ENCODE assay signal across 24 mouse cellular contexts in the genomic region with DNA sequence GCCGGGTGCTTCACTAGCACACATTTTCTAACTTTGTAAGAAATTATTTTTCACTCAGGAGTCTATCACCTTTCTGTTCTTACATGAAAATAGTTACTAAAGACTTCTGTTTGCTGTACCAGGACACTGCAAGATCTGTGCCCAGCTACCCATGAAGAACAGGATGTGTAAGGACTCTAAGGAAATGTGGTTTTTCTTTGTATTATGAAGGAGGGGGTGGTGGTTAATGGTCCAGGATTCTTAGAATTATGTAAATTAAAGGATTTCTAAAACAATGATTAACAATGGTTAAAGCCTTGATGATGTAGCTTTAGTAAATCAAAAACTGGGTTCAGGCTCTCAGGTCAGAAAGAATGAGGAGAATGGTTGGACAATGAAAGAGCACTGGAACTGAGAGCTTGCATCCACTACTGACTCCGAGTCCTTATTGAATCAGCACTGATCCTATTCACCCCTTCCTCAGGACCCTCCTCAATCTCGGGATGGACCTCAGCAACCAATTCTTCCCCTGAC. TPM values are rescaled to one million over a fixed set of nuclear protein-coding genes. Genes with fewer than 3 reads are reported as not detected.
"Had no signal": no experiment of that assay in that cellular context is flagged by ENCODE, and none has a peak within 500 bp of the region (broad histone marks: within the 10 kb centered on the region; RNA-seq: fewer than 3 reads in every experiment).

No protein-coding gene starts in this region.

- H3K36me3 ChIP-seq: lung, embryonic 15.5 days; midbrain, embryonic 13.5 days; midbrain, embryonic 15.5 days; neural tube, embryonic 12.5 days; stomach, embryonic 15.5 days had no signal

- DNase-seq: lung, adult 2 months; lung, postnatal 14 days; lung, postnatal 36 days; right cerebral cortex, postnatal 14 days; thymus, adult 2 months; thymus, postnatal 25 days; thymus, postnatal 4 days had no signal

- ATAC-seq: lung, postnatal 0 days; midbrain, embryonic 13.5 days; midbrain, embryonic 15.5 days had no signal

- H3K27me3 ChIP-seq: lung, embryonic 15.5 days; megakaryocyte, embryonic 14.5 days; midbrain, embryonic 13.5 days; midbrain, embryonic 15.5 days; neural tube, embryonic 12.5 days; stomach, embryonic 15.5 days had no signal

- H3K9me3 ChIP-seq: lung, embryonic 15.5 days; megakaryocyte, embryonic 14.5 days; midbrain, embryonic 13.5 days; midbrain, embryonic 15.5 days; neural tube, embryonic 12.5 days; stomach, embryonic 15.5 days had no signal

- H3K4me1 ChIP-seq: lung, embryonic 15.5 days; midbrain, embryonic 13.5 days; midbrain, embryonic 15.5 days; neural tube, embryonic 12.5 days; stomach, embryonic 15.5 days had no signal

- H3K4me3 ChIP-seq: lung, embryonic 15.5 days; megakaryocyte, embryonic 14.5 days; midbrain, embryonic 13.5 days; midbrain, embryonic 15.5 days; neural tube, embryonic 12.5 days; stomach, embryonic 15.5 days had no signal

- H3K9ac ChIP-seq: lung, embryonic 15.5 days; midbrain, embryonic 13.5 days; midbrain, embryonic 15.5 days; neural tube, embryonic 12.5 days; stomach, embryonic 15.5 days had no signal

- H3K4me2 ChIP-seq: lung, embryonic 15.5 days; midbrain, embryonic 11.5 days; midbrain, embryonic 13.5 days; midbrain, embryonic 15.5 days; neural tube, embryonic 12.5 days; stomach, embryonic 15.5 days had no signal

- H3K27ac ChIP-seq: lung, embryonic 15.5 days; macrophage; midbrain, embryonic 13.5 days; midbrain, embryonic 15.5 days; neural tube, embryonic 12.5 days; stomach, embryonic 15.5 days; stomach, postnatal 0 days had no signal

RNA-seq across cellular contexts. Expression of a gene that starts 23.5 kb away (rescaled TPM):
- total RNA-seq: megakaryocyte progenitor cell, adult 5-6 weeks; midbrain, postnatal 0 days; monocyte, adult 5-6 weeks; neutrophil, adult 5-6 weeks had no signal
- polyA plus RNA-seq: lung, embryonic 15.5 days; lung, postnatal 0 days; macrophage; midbrain, embryonic 11.5 days; midbrain, embryonic 13.5 days; midbrain, embryonic 15.5 days; neural tube, embryonic 12.5 days; neural tube, embryonic 14.5 days; spleen, adult 2 months; urinary bladder, adult 2 months had no signal
